Mouse (Mus musculus): ENCODE results near the gene 2900026A02Rik.

GRCm38 (mm10) chr5:113085931-113086330, 135.1 kb downstream of the 2900026A02Rik start:
- TF ChIP-seq POLR2A (IDR thresholded peaks at IDR 0.05; ENCODE audit: control insufficient read depth, low read depth, low read length) (no peak), CTCF (IDR thresholded peaks at IDR 0.05; ENCODE audit: control insufficient read depth, insufficient read depth, insufficient replicate concordance, low read depth, low read length) (no peak)

All from testis, adult 2 months (tissue).